Mouse (Mus musculus) hindbrain, embryonic 14.5 days (tissue): Measurements from ENCODE around the gene Cplx1. TPM values are rescaled to one million over a fixed set of nuclear protein-coding genes. Genes with fewer than 3 reads are reported as not detected.

Experiments used
- ATAC-seq: fragments of 200-750 bp; cut with Nextera tagmentation; 2 replicates; pipeline ENCODE4 v1.8.0; 2017; ENCODE audit warnings: moderate number of reproducible peaks, mild to moderate bottlenecking, moderate TSS enrichment, moderate library complexity; ENCODE audit not compliant: low FRiP score
- DNase-seq: peaks from one replicate; pipeline ENCODE4 v3.0.0-alpha.2; 2015; ENCODE audit warnings: low spot score
- H3K27ac ChIP-seq: fragments of 300-500 bp; sonication (generic); 2 replicates; pipeline ENCODE4 v1.5.1; 2014; ENCODE audit warnings: mild to moderate bottlenecking, moderate library complexity
- H3K27me3 ChIP-seq: fragments of 300-500 bp; sonication (generic); 2 replicates; pipeline ENCODE4 v1.6.1; 2014; ENCODE audit warnings: mild to moderate bottlenecking, low read length, mixed read lengths; ENCODE audit not compliant: control insufficient read depth, insufficient read depth
- H3K36me3 ChIP-seq: fragments of 300-500 bp; sonication (generic); replicated peaks from 2 replicates; pipeline ENCODE4 v1.6.1; 2014; ENCODE audit not compliant: control insufficient read depth, insufficient read depth
- H3K4me1 ChIP-seq: fragments of 300-500 bp; sonication (generic); replicated peaks from 2 replicates; pipeline ENCODE4 v1.6.1; 2014; ENCODE audit warnings: antibody characterized with exemption, low read length, mixed read lengths; ENCODE audit not compliant: control insufficient read depth, insufficient read depth
- H3K4me2 ChIP-seq: fragments of 300-500 bp; sonication (generic); replicated peaks from 2 replicates; pipeline ENCODE4 v1.6.1; 2014; ENCODE audit warnings: mild to moderate bottlenecking, moderate library complexity
- H3K4me3 ChIP-seq: fragments of 300-500 bp; sonication (generic); replicated peaks from 2 replicates; pipeline ENCODE4 v1.5.1; 2014; ENCODE audit warnings: mild to moderate bottlenecking, low read length
- H3K9ac ChIP-seq: fragments of 300-500 bp; sonication (generic); 2 replicates; pipeline ENCODE4 v1.6.1; 2014
- H3K9me3 ChIP-seq: fragments of 300-500 bp; sonication (generic); 2 replicates; pipeline ENCODE4 v1.6.1; 2016; ENCODE audit warnings: low read length; ENCODE audit not compliant: control insufficient read depth
- WGBS: fragments of 180-500 bp; shearing (Covaris S2); extraction: QIAGEN DNeasy Blood & Tissue Kit; methylation state at CpG from one replicate; pipeline ENCODE4 v1.1.7; 2014; 5-methylcytosine and 5-hydroxymethylcytosine counted together
- polyA plus RNA-seq: library from polyadenylated mRNA; unstranded; fragments of >200 nt; fragmentation: Nextera tagmentation; extraction: Ambion mirVana; gene quantifications from 2 replicates; pipeline ENCODE4 v1.2.1, GENCODE M21; 2014

The Cplx1 gene
- polyA plus RNA-seq, 1 experiment from 2014 or later: 169 TPM

GRCm38 (mm10) chr5:108556986-108557385 lies 7.2 kb upstream of the Cplx1 start:
- no peaks in the 10 kb centered on the region for H3K9me3 ChIP-seq
- H3K9ac ChIP-seq: no peak overlapping the region
- no peaks in the 10 kb centered on the region for H3K27me3 ChIP-seq
- no peak overlapping the region for H3K27ac ChIP-seq
- ATAC-seq: no peak
- DNase-seq: no peak
- 80% methylated on average over 4 of the region's 4 CpGs for WGBS
- no peak overlapping the region for H3K4me3 ChIP-seq
- no peaks in the 10 kb centered on the region for H3K36me3 ChIP-seq
- no peak overlapping the region for H3K4me2 ChIP-seq
- H3K4me1 ChIP-seq: no peaks in the 10 kb centered on the region

- DNase-seq (no peak), ATAC-seq (no peak)
- Histone ChIP-seq H3K27me3 (peaks cover 6% of the 10 kb centered on the region; the same call in 1 of the 2 replicates), H3K27ac (no peak overlapping the region), H3K9ac (no peak overlapping the region), H3K36me3 (no peaks in the 10 kb centered on the region), H3K4me2 (no peak overlapping the region), H3K9me3 (no peaks in the 10 kb centered on the region), H3K4me3 (no peak overlapping the region), H3K4me1 (peaks cover 4% of the 10 kb centered on the region; the same call in 1 of the 2 replicates)
- WGBS: 86% methylated on average over 1 of the region's 1 CpGs
Measured at GRCm38 (mm10) chr5:108554041-108554440, 4.2 kb upstream of the Cplx1 start.

- H3K9me3 ChIP-seq: no peaks in the 10 kb centered on the region
- no peaks in the 10 kb centered on the region; the same call in 1 of the 2 replicates for H3K36me3 ChIP-seq
- peak overlapping the region; percentile 87 for H3K27ac ChIP-seq
- peak overlapping the region; percentile 75 for H3K9ac ChIP-seq
- H3K4me1 ChIP-seq: peaks cover 9% of the 10 kb centered on the region; the same call in 1 of the 2 replicates
- under 1% methylated on average over 16 of the region's 16 CpGs for WGBS
- no peak; the same call in none of the 2 replicates for ATAC-seq
- H3K4me3 ChIP-seq: peak overlapping the region; percentile 61
- peak overlapping the region; percentile 70 for H3K4me2 ChIP-seq
- DNase-seq: no peak
- peaks cover 6% of the 10 kb centered on the region; the same call in 1 of the 2 replicates for H3K27me3 ChIP-seq
Measured at GRCm38 (mm10) chr5:108550207-108550594, 377 bp upstream of the Cplx1 start.

GRCm38 (mm10) chr5:108549137-108549488 lies 711 bp downstream of the Cplx1 start:
- peak overlapping the region; percentile 87; the same call in 1 of the 2 replicates for H3K27ac ChIP-seq
- H3K4me2 ChIP-seq: peak overlapping the region; percentile 70
- peak overlapping the region; percentile 75 for H3K9ac ChIP-seq
- H3K4me1 ChIP-seq: peaks cover 9% of the 10 kb centered on the region; the same call in 1 of the 2 replicates
- no peaks in the 10 kb centered on the region for H3K9me3 ChIP-seq
- H3K36me3 ChIP-seq: no peaks in the 10 kb centered on the region; the same call in 1 of the 2 replicates
- DNase-seq (peak; percentile 25), ATAC-seq (no peak)
- H3K4me3 ChIP-seq: peak overlapping the region; percentile 61
- WGBS: 15% methylated on average over 7 of the region's 7 CpGs
- H3K27me3 ChIP-seq: peaks cover 6% of the 10 kb centered on the region; the same call in 1 of the 2 replicates

- H3K27ac ChIP-seq: no peak overlapping the region
- no peaks in the 10 kb centered on the region for H3K9me3 ChIP-seq
- WGBS: 92% methylated on average over 5 of the region's 5 CpGs
- H3K4me3 ChIP-seq: no peak overlapping the region
- peaks cover 9% of the 10 kb centered on the region; the same call in 1 of the 2 replicates for H3K4me1 ChIP-seq
- DNase-seq: no peak
- ATAC-seq: no peak
- no peak overlapping the region for H3K9ac ChIP-seq
- no peak overlapping the region for H3K4me2 ChIP-seq
- peaks cover 6% of the 10 kb centered on the region; the same call in 1 of the 2 replicates for H3K27me3 ChIP-seq
- H3K36me3 ChIP-seq: no peaks in the 10 kb centered on the region; the same call in 1 of the 2 replicates
Measured at GRCm38 (mm10) chr5:108547636-108548035, 2.2 kb downstream of the Cplx1 start.

- WGBS: 77% methylated on average over 7 of the region's 7 CpGs
- DNase-seq: no peak
Measured at GRCm38 (mm10) chr5:108543516-108544291, 6.1 kb downstream of the Cplx1 start.

GRCm38 (mm10) chr5:108534188-108534587 lies 15.6 kb downstream of the Cplx1 start:
- ATAC-seq (no peak), DNase-seq (no peak)
- H3K27ac ChIP-seq: no peak overlapping the region
- no peaks in the 10 kb centered on the region for H3K27me3 ChIP-seq
- H3K9ac ChIP-seq: no peak overlapping the region
- H3K4me1 ChIP-seq: no peaks in the 10 kb centered on the region
- no peak overlapping the region for H3K4me2 ChIP-seq
- 99% methylated on average over 2 of the region's 2 CpGs for WGBS
- H3K4me3 ChIP-seq: no peak overlapping the region
- peaks cover 18% of the 10 kb centered on the region for H3K9me3 ChIP-seq
- H3K36me3 ChIP-seq: peaks cover 32% of the 10 kb centered on the region

More at GRCm38 (mm10) chr5:108543516-108544291, 6.1 kb downstream of the Cplx1 start:
- no peak overlapping the region for H3K9ac ChIP-seq
- no peak overlapping the region for H3K27ac ChIP-seq
- no peaks in the 10 kb centered on the region for H3K9me3 ChIP-seq
- H3K4me2 ChIP-seq: no peak overlapping the region
- no peak for ATAC-seq
- H3K4me1 ChIP-seq: peaks cover 1% of the 10 kb centered on the region; the same call in 1 of the 2 replicates
- no peak overlapping the region for H3K4me3 ChIP-seq
- H3K27me3 ChIP-seq: no peaks in the 10 kb centered on the region; the same call in 1 of the 2 replicates
- H3K36me3 ChIP-seq: peaks cover 27% of the 10 kb centered on the region

- H3K4me1 ChIP-seq: no peaks in the 10 kb centered on the region
- H3K27me3 ChIP-seq: no peaks in the 10 kb centered on the region
- no peak overlapping the region for H3K9ac ChIP-seq
- peaks cover 38% of the 10 kb centered on the region for H3K36me3 ChIP-seq
- no peak for ATAC-seq
- 82% methylated on average over 3 of the region's 3 CpGs for WGBS
- no peak overlapping the region for H3K4me2 ChIP-seq
- no peak overlapping the region for H3K4me3 ChIP-seq
- no peaks in the 10 kb centered on the region for H3K9me3 ChIP-seq
- H3K27ac ChIP-seq: no peak overlapping the region
- DNase-seq: no peak
Measured at GRCm38 (mm10) chr5:108522597-108522996, 27.2 kb downstream of the Cplx1 start.

- Histone ChIP-seq H3K4me3 (no peak overlapping the region), H3K4me2 (no peak overlapping the region), H3K27ac (no peak overlapping the region), H3K9me3 (no peaks in the 10 kb centered on the region), H3K4me1 (no peaks in the 10 kb centered on the region), H3K9ac (no peak overlapping the region), H3K36me3 (peaks cover 38% of the 10 kb centered on the region), H3K27me3 (no peaks in the 10 kb centered on the region)
- DNase-seq (no peak), ATAC-seq (no peak)
- 78% methylated on average over 3 of the region's 3 CpGs for WGBS
Measured at GRCm38 (mm10) chr5:108521896-108522295, 27.9 kb downstream of the Cplx1 start.
